ENCODE assay signal across 22 mouse cellular contexts in the genomic region with DNA sequence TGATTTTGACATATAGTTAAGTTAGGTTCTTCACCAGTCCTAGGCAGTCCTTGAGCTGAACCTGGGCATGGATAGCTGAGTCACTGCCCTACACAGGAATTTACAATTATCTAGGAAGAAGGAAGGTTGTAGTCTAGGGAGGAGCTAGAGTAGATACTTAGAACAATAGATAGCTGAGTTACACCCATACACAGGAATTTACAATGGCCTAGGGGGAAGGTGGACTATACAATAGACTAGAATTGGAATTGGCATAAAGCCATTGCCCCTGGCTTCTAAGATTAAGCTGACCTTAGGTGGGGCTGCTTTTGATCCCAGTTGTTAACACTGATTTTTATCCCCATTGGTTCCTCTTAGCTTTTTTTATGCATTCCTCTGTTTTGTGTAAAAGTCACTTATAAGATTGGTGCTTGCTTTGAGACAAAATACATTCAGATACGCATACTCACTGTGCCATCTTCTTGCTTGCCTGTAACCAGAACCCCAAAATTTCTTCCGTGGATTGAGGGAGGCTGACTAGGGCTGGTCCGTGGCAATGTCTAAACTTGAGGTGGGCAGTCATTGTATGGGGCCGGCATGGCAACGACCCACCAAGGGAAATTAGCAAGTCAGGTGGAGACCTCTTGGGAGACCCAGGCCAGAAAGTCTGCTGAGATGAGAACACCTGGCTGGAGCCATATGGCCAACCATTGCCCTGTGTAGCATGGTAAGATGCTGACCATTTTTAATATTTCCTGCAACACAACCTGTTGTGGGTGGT.
DNase-seq lines count a peak whose midpoint lies in the region; TF ChIP-seq lines count a peak whose summit lies in the region.
"Had no signal": no experiment of that assay in that cellular context is flagged by ENCODE, and none has a peak within 500 bp of the region (broad histone marks: within the 10 kb centered on the region; RNA-seq: fewer than 3 reads in every experiment).

No protein-coding gene starts in this region.

- no peak overlapping the region for H3K4me3 ChIP-seq in gastrocnemius, adult 2 months
- H3K4me3 ChIP-seq: embryonic facial prominence, embryonic 10.5 days; embryonic facial prominence, embryonic 12.5 days; forebrain, embryonic 13.5 days; forebrain, embryonic 15.5 days had no signal

- no peak for TF ChIP-seq CTCF in gastrocnemius, adult 2 months (IDR thresholded peaks at IDR 0.05)

- intact Hi-C loops in gastrocnemius, adult 2 months (cut with DNase I), result no loop called here
- intact Hi-C loops in heart, postnatal 10 days (cut with DNase I), result no loop called here

- H3K27ac ChIP-seq in gastrocnemius, adult 2 months, result no peak overlapping the region
- H3K27ac ChIP-seq: embryonic facial prominence, embryonic 10.5 days; embryonic facial prominence, embryonic 12.5 days; forebrain, embryonic 13.5 days; forebrain, embryonic 15.5 days had no signal

- peak; percentile 2 for DNase-seq in gastrocnemius, postnatal 10 days
- no peak for DNase-seq in gastrocnemius, adult 2 months
- DNase-seq in ES-CJ7 (ENCODE audit: low read depth, low spot score) (peak; percentile 93), R1 (ENCODE audit: low read depth, low spot score) (peak; percentile 95), ZHBTc4 (ENCODE audit: low read depth, low spot score) (peak; percentile 95)
- DNase-seq in thymus, postnatal 36 days, result no peak
- no peak for DNase-seq in heart, postnatal 10 days
- no peak for DNase-seq in lung, postnatal 25 days (ENCODE audit: low spot score)
- DNase-seq: adrenal gland, adult 8-10 months; adrenal gland, postnatal 14 days; adrenal gland, postnatal 36 days; B cell, adult 2 months; cerebellum, adult 11-12 months; cerebellum, adult 2 months; cerebellum, adult 9-10 months; cerebellum, postnatal 10 days; cerebellum, postnatal 25 days; forebrain, postnatal 0 days had no signal

Comparison
In these comparisons a context has a peak if more than half of its experiments do, and no peak if none do; other contexts are left out.
1. DNase-seq: peak in gastrocnemius, postnatal 10 days (single experiment), ES-CJ7 (single experiment), R1 (single experiment) and ZHBTc4 (single experiment); none in gastrocnemius, adult 2 months (single experiment), thymus, postnatal 36 days (0 of 2), heart, postnatal 10 days (0 of 2) and lung, postnatal 25 days (single experiment).